Mouse (Mus musculus): ENCODE data around the gene Tekt1. TPM values are rescaled to one million over a fixed set of nuclear protein-coding genes. Genes with fewer than 3 reads are reported as not detected.

Gene Tekt1
- total and polyA plus RNA-seq, 3 experiments: not detected

GRCm38 (mm10) chr11:72394694-72395093, 32.5 kb upstream of the Tekt1 start:
- TF ChIP-seq CTCF (IDR thresholded peaks at IDR 0.05; ENCODE audit: low read depth, low read length) (no peak), GATA2 (IDR thresholded peaks at IDR 0.05; ENCODE audit: borderline replicate concordance, low read depth, low read length) (no peak), TAL1 (conservative IDR thresholded peaks at IDR 0.05; ENCODE audit: low read depth, low read length) (no peak), POLR2AphosphoS5 (IDR thresholded peaks at IDR 0.05; ENCODE audit: insufficient replicate concordance, low read depth, low read length) (no peak)
- H3K4me1 ChIP-seq (ENCODE audit: insufficient read depth, low read depth, low read length): peaks cover 5% of the 10 kb centered on the region; the same call in 1 of the 2 replicates
- no peak for DNase-seq (ENCODE audit: low spot score)
- H3K4me3 ChIP-seq (ENCODE audit: low read depth, low read length): no peak overlapping the region
- H3K9me3 ChIP-seq (replicated peaks): no peaks in the 10 kb centered on the region
- H3K27me3 ChIP-seq (ENCODE audit: insufficient read depth, low read length): peaks cover 21% of the 10 kb centered on the region
- no peaks in the 10 kb centered on the region for H3K36me3 ChIP-seq (replicated peaks)
- ATAC-seq (ENCODE audit: extremely low read depth, insufficient number of reproducible peaks, low FRiP score, poor library complexity, severe bottlenecking): no peak

- Histone ChIP-seq H3K27me3 (ENCODE audit: insufficient read depth, low read length) (peaks cover 18% of the 10 kb centered on the region), H3K4me3 (ENCODE audit: low read depth, low read length) (no peak overlapping the region), H3K9me3 (replicated peaks) (no peaks in the 10 kb centered on the region), H3K36me3 (replicated peaks) (no peaks in the 10 kb centered on the region), H3K4me1 (ENCODE audit: insufficient read depth, low read depth, low read length) (peaks cover 5% of the 10 kb centered on the region; the same call in 1 of the 2 replicates)
- ATAC-seq (ENCODE audit: extremely low read depth, insufficient number of reproducible peaks, low FRiP score, poor library complexity, severe bottlenecking) (no peak), DNase-seq (ENCODE audit: low spot score) (no peak)
- TF ChIP-seq GATA1 (IDR thresholded peaks at IDR 0.05; ENCODE audit: borderline replicate concordance, low read length) (no peak), TAL1 (conservative IDR thresholded peaks at IDR 0.05; ENCODE audit: low read depth, low read length) (no peak), POLR2AphosphoS5 (IDR thresholded peaks at IDR 0.05; ENCODE audit: insufficient replicate concordance, low read depth, low read length) (no peak), CTCF (IDR thresholded peaks at IDR 0.05; ENCODE audit: low read depth, low read length) (no peak), GATA2 (IDR thresholded peaks at IDR 0.05; ENCODE audit: borderline replicate concordance, low read depth, low read length) (no peak)
These were observed 31.4 kb upstream of the Tekt1 start for GRCm38 (mm10) chr11:72393669-72394068.

- ATAC-seq (ENCODE audit: extremely low read depth, insufficient number of reproducible peaks, low FRiP score, poor library complexity, severe bottlenecking): no peak; the same call in 1 of the 2 replicates
- no peaks in the 10 kb centered on the region for H3K36me3 ChIP-seq (replicated peaks)
- no peak for TF ChIP-seq POLR2AphosphoS5 (IDR thresholded peaks at IDR 0.05; ENCODE audit: insufficient replicate concordance, low read depth, low read length)
- no peak for TF ChIP-seq TAL1 (conservative IDR thresholded peaks at IDR 0.05; ENCODE audit: low read depth, low read length)
- no peak for TF ChIP-seq GATA1 (IDR thresholded peaks at IDR 0.05; ENCODE audit: borderline replicate concordance, low read length)
- TF ChIP-seq CTCF (IDR thresholded peaks at IDR 0.05; ENCODE audit: low read depth, low read length): no peak
- no peak for TF ChIP-seq GATA2 (IDR thresholded peaks at IDR 0.05; ENCODE audit: borderline replicate concordance, low read depth, low read length)
- H3K27me3 ChIP-seq (ENCODE audit: insufficient read depth, low read length): peaks cover 18% of the 10 kb centered on the region
- no peak overlapping the region for H3K4me3 ChIP-seq (ENCODE audit: low read depth, low read length)
- no peak for DNase-seq (ENCODE audit: low spot score)
- H3K4me1 ChIP-seq (ENCODE audit: insufficient read depth, low read depth, low read length): peaks cover 5% of the 10 kb centered on the region; the same call in 1 of the 2 replicates
- no peaks in the 10 kb centered on the region for H3K9me3 ChIP-seq (replicated peaks)
These were observed 31.0 kb upstream of the Tekt1 start for GRCm38 (mm10) chr11:72393243-72393642.

- DNase-seq (ENCODE audit: low spot score) (no peak), ATAC-seq (ENCODE audit: extremely low read depth, insufficient number of reproducible peaks, low FRiP score, poor library complexity, severe bottlenecking) (no peak)
- H3K27me3 ChIP-seq (ENCODE audit: insufficient read depth, low read length): peaks cover 11% of the 10 kb centered on the region
- H3K9me3 ChIP-seq (replicated peaks): no peaks in the 10 kb centered on the region
- no peak overlapping the region for H3K4me3 ChIP-seq (ENCODE audit: low read depth, low read length)
- TF ChIP-seq GATA2 (IDR thresholded peaks at IDR 0.05; ENCODE audit: borderline replicate concordance, low read depth, low read length) (no peak), POLR2AphosphoS5 (IDR thresholded peaks at IDR 0.05; ENCODE audit: insufficient replicate concordance, low read depth, low read length) (no peak), TAL1 (conservative IDR thresholded peaks at IDR 0.05; ENCODE audit: low read depth, low read length) (no peak), GATA1 (IDR thresholded peaks at IDR 0.05; ENCODE audit: borderline replicate concordance, low read length) (no peak), CTCF (IDR thresholded peaks at IDR 0.05; ENCODE audit: low read depth, low read length) (no peak)
- peaks cover 5% of the 10 kb centered on the region; the same call in 1 of the 2 replicates for H3K4me1 ChIP-seq (ENCODE audit: insufficient read depth, low read depth, low read length)
- H3K36me3 ChIP-seq (replicated peaks): no peaks in the 10 kb centered on the region
These were observed 28.9 kb upstream of the Tekt1 start for GRCm38 (mm10) chr11:72391181-72391580.

GRCm38 (mm10) chr11:72389407-72390142, 27.3 kb upstream of the Tekt1 start:
- DNase-seq (ENCODE audit: low spot score) (no peak), ATAC-seq (ENCODE audit: extremely low read depth, insufficient number of reproducible peaks, low FRiP score, poor library complexity, severe bottlenecking) (no peak)
- Histone ChIP-seq H3K4me3 (ENCODE audit: low read depth, low read length) (no peak overlapping the region), H3K36me3 (replicated peaks) (no peaks in the 10 kb centered on the region), H3K4me1 (ENCODE audit: insufficient read depth, low read depth, low read length) (peaks cover 5% of the 10 kb centered on the region; the same call in 1 of the 2 replicates), H3K9me3 (replicated peaks) (no peaks in the 10 kb centered on the region), H3K27me3 (ENCODE audit: insufficient read depth, low read length) (peaks cover 10% of the 10 kb centered on the region)
- TF ChIP-seq POLR2AphosphoS5 (IDR thresholded peaks at IDR 0.05; ENCODE audit: insufficient replicate concordance, low read depth, low read length) (no peak), GATA1 (IDR thresholded peaks at IDR 0.05; ENCODE audit: borderline replicate concordance, low read length) (no peak), CTCF (IDR thresholded peaks at IDR 0.05; ENCODE audit: low read depth, low read length) (no peak), TAL1 (conservative IDR thresholded peaks at IDR 0.05; ENCODE audit: low read depth, low read length) (no peak), GATA2 (IDR thresholded peaks at IDR 0.05; ENCODE audit: borderline replicate concordance, low read depth, low read length) (no peak)

- H3K27me3 ChIP-seq (ENCODE audit: insufficient read depth, low read length): peaks cover 7% of the 10 kb centered on the region
- H3K9me3 ChIP-seq (replicated peaks): no peaks in the 10 kb centered on the region
- peaks cover under 1% of the 10 kb centered on the region; the same call in 1 of the 2 replicates for H3K4me1 ChIP-seq (ENCODE audit: insufficient read depth, low read depth, low read length)
- TF ChIP-seq GATA1 (IDR thresholded peaks at IDR 0.05; ENCODE audit: borderline replicate concordance, low read length) (no peak), TAL1 (conservative IDR thresholded peaks at IDR 0.05; ENCODE audit: low read depth, low read length) (no peak), GATA2 (IDR thresholded peaks at IDR 0.05; ENCODE audit: borderline replicate concordance, low read depth, low read length) (no peak), POLR2AphosphoS5 (IDR thresholded peaks at IDR 0.05; ENCODE audit: insufficient replicate concordance, low read depth, low read length) (no peak), CTCF (IDR thresholded peaks at IDR 0.05; ENCODE audit: low read depth, low read length) (no peak)
- no peaks in the 10 kb centered on the region for H3K36me3 ChIP-seq (replicated peaks)
- no peak for ATAC-seq (ENCODE audit: extremely low read depth, insufficient number of reproducible peaks, low FRiP score, poor library complexity, severe bottlenecking)
- H3K4me3 ChIP-seq (ENCODE audit: low read depth, low read length): no peak overlapping the region
- no peak for DNase-seq (ENCODE audit: low spot score)
These were observed 25.9 kb upstream of the Tekt1 start for GRCm38 (mm10) chr11:72388113-72388529.

Data from G1E (cell line).